Mouse (Mus musculus) embryonic facial prominence, embryonic 13.5 days (tissue): ENCODE data around the gene Armcx2. TPM values are rescaled to one million over a fixed set of nuclear protein-coding genes. Genes with fewer than 3 reads are reported as not detected.
"Not testable (repeated sequence)": the region's sequence is repeated elsewhere in the genome, so short reads cannot be mapped to it uniquely, and the experiment has no call there.

Experiments
- ATAC-seq: fragments of 200-750 bp; cut with Nextera tagmentation; 2 replicates; pipeline ENCODE4 v1.8.0; 2017; ENCODE audit warnings: low read depth; ENCODE audit not compliant: insufficient number of reproducible peaks, insufficient read depth, low FRiP score, low TSS enrichment
- H3K27ac ChIP-seq: fragments of 300-500 bp; sonication (generic); 2 replicates; pipeline ENCODE4 v1.5.1; 2015; ENCODE audit warnings: moderate library complexity, mild to moderate bottlenecking, inconsistent platforms
- H3K27me3 ChIP-seq: fragments of 300-500 bp; sonication (generic); 2 replicates; pipeline ENCODE4 v1.6.1; 2015; ENCODE audit warnings: mild to moderate bottlenecking, inconsistent platforms
- H3K36me3 ChIP-seq: fragments of 300-500 bp; sonication (generic); 2 replicates; pipeline ENCODE4 v1.6.1; 2015; ENCODE audit warnings: mild to moderate bottlenecking, inconsistent platforms
- H3K4me1 ChIP-seq: fragments of 300-500 bp; sonication (generic); 2 replicates; pipeline ENCODE4 v1.6.1; 2015; ENCODE audit warnings: inconsistent platforms
- H3K4me2 ChIP-seq: fragments of 300-500 bp; sonication (generic); 2 replicates; pipeline ENCODE4 v1.6.1; 2015; ENCODE audit warnings: moderate library complexity, mild to moderate bottlenecking, inconsistent platforms
- H3K4me3 ChIP-seq: fragments of 300-500 bp; sonication (generic); 2 replicates; pipeline ENCODE4 v1.5.1; 2015; ENCODE audit warnings: mild to moderate bottlenecking, inconsistent platforms
- H3K9ac ChIP-seq: fragments of 300-500 bp; sonication (generic); 2 replicates; pipeline ENCODE4 v1.6.1; 2015; ENCODE audit warnings: mild to moderate bottlenecking, inconsistent platforms
- H3K9me3 ChIP-seq: fragments of 300-500 bp; sonication (generic); 2 replicates; pipeline ENCODE4 v1.6.1; 2016; ENCODE audit warnings: inconsistent platforms
- WGBS: fragments of 180-500 bp; shearing (Covaris S2); methylation state at CpG from one replicate; pipeline ENCODE4 v1.1.7; 2015; ENCODE audit warnings: mixed read lengths; 5-methylcytosine and 5-hydroxymethylcytosine counted together
- polyA plus RNA-seq: library from polyadenylated mRNA; unstranded; fragments of >200 nt; fragmentation: Nextera tagmentation; extraction: Ambion mirVana; gene quantifications from 2 replicates; pipeline ENCODE4 v1.2.1, GENCODE M21; 2015

Armcx2 gene
- polyA plus RNA-seq: 86.4 and 88.3 TPM in 2 replicates

DNA sequence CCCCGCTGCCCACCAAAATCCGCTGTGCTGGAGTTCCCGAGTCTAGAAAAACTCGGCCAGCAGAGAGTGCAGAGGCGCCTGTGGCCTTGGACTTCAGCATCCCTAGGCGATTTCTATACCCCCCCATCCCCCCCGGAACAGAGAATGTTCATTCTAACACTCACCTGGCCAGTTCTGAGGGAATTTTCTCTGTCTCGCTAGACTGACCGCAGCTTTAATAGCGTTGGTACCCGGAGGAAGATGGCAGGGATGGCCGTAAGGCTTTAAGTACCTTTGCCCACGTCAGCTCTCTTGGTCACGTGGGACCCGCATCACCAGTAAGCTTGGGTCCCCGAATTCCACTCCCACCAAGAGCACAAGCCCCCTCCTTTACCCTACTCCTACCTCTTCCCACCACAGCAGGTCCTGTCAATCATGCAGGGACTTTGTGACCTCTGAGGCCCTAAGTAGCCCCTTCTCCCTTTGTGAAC is at the start of gene Armcx2:
Gene Armcx2 (minus strand): TSS at position 467 of the 470 bp plus-strand sequence.
- peaks cover 22% of the 10 kb centered on the region for H3K36me3 ChIP-seq
- peak within 1 kb of the TSS; percentile 74 for H3K9ac ChIP-seq
- peak; percentile 76 for ATAC-seq
- H3K4me3 ChIP-seq: peak within 1 kb of the TSS; percentile 60
- H3K27me3 ChIP-seq: peaks cover 54% of the 10 kb centered on the region
- peak within 1 kb of the TSS; percentile 83 for H3K27ac ChIP-seq
- H3K4me2 ChIP-seq: peak within 1 kb of the TSS; percentile 59
- no peaks in the 10 kb centered on the region for H3K9me3 ChIP-seq
- H3K4me1 ChIP-seq: no peaks in the 10 kb centered on the region
- WGBS: 23% methylated on average over 16 of the region's 16 CpGs

DNA sequence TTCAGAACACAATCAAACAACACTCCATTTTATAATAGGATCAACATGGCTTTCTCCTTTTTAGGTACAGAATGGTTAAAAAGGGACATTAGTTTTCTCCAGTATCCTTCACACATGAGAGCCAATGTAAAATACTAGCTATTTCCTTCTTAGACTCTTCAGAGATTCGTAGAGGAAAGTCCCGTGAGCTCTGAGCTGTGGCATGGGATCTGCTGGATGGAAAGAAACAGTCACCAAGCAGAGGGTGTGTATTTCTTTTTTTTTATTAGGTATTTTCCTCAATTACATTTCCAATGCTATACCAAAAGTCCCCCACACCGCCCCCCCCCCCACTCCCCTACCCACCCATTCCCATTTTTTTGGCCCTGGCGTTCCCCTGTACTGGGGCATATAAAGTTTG is 40.6 kb upstream of the Armcx2 start:
- no peaks in the 10 kb centered on the region for H3K4me1 ChIP-seq
- H3K4me2 ChIP-seq: no peak overlapping the region
- no peak overlapping the region for H3K9ac ChIP-seq
- 83% methylated on average over 4 of the region's 4 CpGs for WGBS
- H3K27me3 ChIP-seq: peaks cover 17% of the 10 kb centered on the region
- no peak for ATAC-seq
- H3K4me3 ChIP-seq: no peak overlapping the region
- no peak overlapping the region for H3K27ac ChIP-seq
- no peaks in the 10 kb centered on the region for H3K9me3 ChIP-seq
- H3K36me3 ChIP-seq: no peaks in the 10 kb centered on the region

- Histone ChIP-seq H3K36me3 (no peaks in the 10 kb centered on the region), H3K4me2 (no peak overlapping the region), H3K4me1 (no peaks in the 10 kb centered on the region), H3K4me3 (no peak overlapping the region), H3K27ac (no peak overlapping the region), H3K9me3 (no peaks in the 10 kb centered on the region), H3K9ac (no peak overlapping the region), H3K27me3 (peaks cover 19% of the 10 kb centered on the region; the same call in 1 of the 2 replicates)
- no peak for ATAC-seq
- WGBS: 60% methylated on average over 2 of the region's 2 CpGs
Observed at GRCm38 (mm10) chrX:134844424-134844823, 35.4 kb upstream of the Armcx2 start.

- H3K27ac ChIP-seq: no peak overlapping the region
- no peak overlapping the region for H3K9ac ChIP-seq
- WGBS: 55% methylated on average over 3 of the region's 3 CpGs
- peaks cover 21% of the 10 kb centered on the region for H3K27me3 ChIP-seq
- no peaks in the 10 kb centered on the region for H3K4me1 ChIP-seq
- no peak overlapping the region for H3K4me2 ChIP-seq
- H3K9me3 ChIP-seq: no peaks in the 10 kb centered on the region
- no peak for ATAC-seq
- no peak overlapping the region for H3K4me3 ChIP-seq
- H3K36me3 ChIP-seq: no peaks in the 10 kb centered on the region
Observed at GRCm38 (mm10) chrX:134830508-134830907, 21.5 kb upstream of the Armcx2 start.

- Histone ChIP-seq H3K4me3 (peak overlapping the region; percentile 60), H3K9me3 (no peaks in the 10 kb centered on the region), H3K36me3 (peaks cover 22% of the 10 kb centered on the region), H3K9ac (peak overlapping the region; percentile 74), H3K4me1 (no peaks in the 10 kb centered on the region), H3K4me2 (peak overlapping the region; percentile 59), H3K27ac (peak overlapping the region; percentile 83), H3K27me3 (peaks cover 54% of the 10 kb centered on the region)
- peak; percentile 74 for ATAC-seq
- WGBS: 24% methylated on average over 28 of the region's 28 CpGs
Observed at GRCm38 (mm10) chrX:134807833-134808754, 927 bp downstream of the Armcx2 start.

DNA sequence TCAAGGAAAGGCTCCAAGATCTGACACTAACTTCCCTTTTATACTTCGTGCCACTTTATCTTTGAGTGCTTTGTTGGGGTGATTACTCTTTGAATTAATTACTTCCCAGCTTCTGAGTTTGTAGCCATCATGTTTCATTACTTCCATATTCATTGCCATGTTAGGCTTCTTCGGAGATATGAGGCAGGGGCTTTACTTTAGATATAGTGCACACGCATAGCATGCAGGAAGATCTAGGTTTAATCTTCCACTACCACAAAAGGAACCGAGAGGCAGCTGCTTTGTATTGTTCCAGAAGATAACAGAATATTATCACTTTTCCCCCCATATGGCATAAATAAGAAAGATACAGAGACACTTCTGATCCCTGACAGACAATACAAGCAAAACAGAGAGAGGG is 21.3 kb downstream of the Armcx2 start:
- 81% methylated on average over 4 of the region's 4 CpGs for WGBS
- H3K4me2 ChIP-seq: no peak overlapping the region
- no peak for ATAC-seq
- no peak overlapping the region for H3K9ac ChIP-seq
- H3K27me3 ChIP-seq: peaks cover 14% of the 10 kb centered on the region
- H3K4me1 ChIP-seq: no peaks in the 10 kb centered on the region
- no peaks in the 10 kb centered on the region for H3K9me3 ChIP-seq
- H3K27ac ChIP-seq: no peak overlapping the region
- no peak overlapping the region for H3K4me3 ChIP-seq
- H3K36me3 ChIP-seq: no peaks in the 10 kb centered on the region

DNA sequence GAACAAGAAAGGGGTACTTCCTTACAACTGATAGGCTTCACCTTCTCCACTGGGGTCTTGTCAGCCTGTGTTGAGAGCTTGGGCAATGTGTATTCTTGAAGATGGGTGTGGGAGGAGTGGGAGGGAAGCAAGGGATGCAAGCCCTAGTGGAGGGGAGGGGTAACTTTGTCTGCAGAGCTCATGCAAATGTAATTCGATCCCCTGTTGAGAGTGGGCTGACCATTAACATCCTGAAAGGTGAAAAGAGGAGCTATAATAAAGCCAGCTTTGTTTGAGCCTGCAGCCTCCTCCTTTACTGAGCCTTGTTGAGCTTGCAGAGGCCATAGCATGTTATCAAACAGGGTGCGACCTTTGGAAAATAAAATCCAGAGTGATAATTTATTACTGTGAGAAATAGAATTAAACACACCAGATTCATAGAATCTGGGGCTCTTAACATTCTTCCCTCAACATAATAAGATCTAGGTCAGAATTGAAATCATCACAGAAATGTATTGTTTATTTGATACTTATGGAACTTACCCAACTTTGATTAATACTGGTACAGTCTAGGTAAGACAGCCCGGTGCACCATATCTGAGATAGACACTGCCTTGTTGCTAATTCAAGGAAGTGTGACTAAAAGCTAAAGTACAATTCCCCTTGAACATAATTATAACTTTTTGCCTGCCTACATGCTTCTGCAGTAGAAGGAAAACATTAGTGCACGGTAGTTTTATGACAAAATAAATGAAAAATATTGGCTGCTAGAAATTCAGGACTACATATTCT is 45.4 kb downstream of the Armcx2 start:
- not testable (repeated sequence) for H3K36me3 ChIP-seq, H3K4me2 ChIP-seq, H3K9me3 ChIP-seq, H3K4me3 ChIP-seq, H3K4me1 ChIP-seq, H3K9ac ChIP-seq, ATAC-seq, H3K27me3 ChIP-seq, H3K27ac ChIP-seq
- WGBS: 41% methylated on average over 4 of the region's 4 CpGs

DNA sequence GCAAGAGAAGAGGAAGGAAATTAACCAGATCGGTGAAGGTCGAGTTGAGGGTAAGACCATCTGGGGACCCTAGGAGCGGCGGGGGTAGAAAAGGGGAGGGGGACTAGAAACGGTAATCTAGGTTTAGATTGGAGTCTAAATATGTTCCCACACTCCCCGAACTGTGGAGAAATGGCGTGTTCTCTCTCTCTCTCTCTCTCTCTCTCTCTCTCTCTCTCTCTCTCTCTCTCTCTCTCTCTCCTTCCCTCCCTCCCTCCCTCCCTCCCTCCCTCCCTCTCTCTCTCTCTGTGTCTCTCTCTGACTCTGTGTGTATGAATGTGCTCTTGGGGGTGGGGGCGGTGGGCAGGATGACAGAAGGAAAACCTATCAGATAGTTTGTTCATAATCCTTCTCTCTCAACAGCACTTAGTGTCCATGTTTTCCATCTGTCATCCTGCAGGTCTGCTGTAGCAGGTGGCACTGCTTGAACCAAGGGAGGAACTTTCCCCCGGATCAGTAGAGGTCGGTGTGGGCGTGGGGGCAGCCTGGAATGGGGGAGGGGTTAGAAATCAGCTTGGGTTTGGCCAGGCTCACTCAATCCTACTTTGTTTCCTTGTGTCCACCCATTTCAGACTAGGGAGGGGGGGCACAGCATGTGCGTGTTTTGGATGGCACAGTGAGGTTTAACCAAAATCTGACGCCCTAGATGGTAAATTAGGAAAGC is 51.6 kb downstream of the Armcx2 start:
- Histone ChIP-seq H3K4me2 (peak overlapping the region; percentile 58), H3K9me3 (no peaks in the 10 kb centered on the region), H3K36me3 (no peaks in the 10 kb centered on the region), H3K27ac (peak overlapping the region; percentile 64; the same call in 1 of the 2 replicates), H3K4me1 (peaks cover 10% of the 10 kb centered on the region), H3K27me3 (peaks cover 17% of the 10 kb centered on the region), H3K4me3 (peak overlapping the region; percentile 60), H3K9ac (peak overlapping the region; percentile 77)
- 19% methylated on average over 13 of the region's 13 CpGs for WGBS
- ATAC-seq: no peak

GRCm38 (mm10) chrX:134756434-134757292 is 52.4 kb downstream of the Armcx2 start, which contains the start of gene Armcx3:
TSS of gene Armcx3 (plus strand) at chrX:134756595.
- peak within 1 kb of the TSS; percentile 77 for H3K9ac ChIP-seq
- WGBS: 24% methylated on average over 46 of the region's 46 CpGs
- peak within 1 kb of the TSS; percentile 64 for H3K27ac ChIP-seq
- H3K9me3 ChIP-seq: no peaks in the 10 kb centered on the region
- peaks cover 20% of the 10 kb centered on the region for H3K27me3 ChIP-seq
- peak within 1 kb of the TSS; percentile 60 for H3K4me3 ChIP-seq
- peaks cover 11% of the 10 kb centered on the region for H3K4me1 ChIP-seq
- no peaks in the 10 kb centered on the region for H3K36me3 ChIP-seq
- peak; percentile 83 for ATAC-seq
- peak within 1 kb of the TSS; percentile 58 for H3K4me2 ChIP-seq
